Mouse (Mus musculus): ENCODE data around the gene 0610009B22Rik.
A peak's percentile ranks its signal among the peaks of the same experiment; 100 is the strongest.

0610009B22Rik gene

GRCm38 (mm10) chr11:51637971-51638414 lies 50.7 kb downstream of the 0610009B22Rik start:
- DNase-seq (ENCODE audit: low spot score in 2 of 2): peak; percentile 57 to 68

GRCm38 (mm10) chr11:51636323-51636684 lies 52.4 kb downstream of the 0610009B22Rik start:
- DNase-seq (ENCODE audit: low spot score in 2 of 2): peak; percentile 55 to 81

GRCm38 (mm10) chr11:51635525-51636322 lies 53.0 kb downstream of the 0610009B22Rik start, which contains the start of gene Rmnd5b:
Gene Rmnd5b (minus strand): TSS chr11:51635896.
- DNase-seq (ENCODE audit: low spot score in 2 of 2): peak; percentile 88 to 89

Measured in spleen, postnatal 10 days (tissue).